Mouse (Mus musculus): ENCODE data around the gene Scgn.

GRCm38 (mm10) chr13:24027191-24028170, 36.5 kb upstream of the Scgn start:
- TF ChIP-seq EP300 (IDR thresholded peaks at IDR 0.05) (no peak), CTCF (IDR thresholded peaks at IDR 0.05) (peak; percentile 53)

Measured in lung, postnatal 0 days (tissue).